Mouse (Mus musculus): ENCODE data around the gene Pola1.

DNA sequence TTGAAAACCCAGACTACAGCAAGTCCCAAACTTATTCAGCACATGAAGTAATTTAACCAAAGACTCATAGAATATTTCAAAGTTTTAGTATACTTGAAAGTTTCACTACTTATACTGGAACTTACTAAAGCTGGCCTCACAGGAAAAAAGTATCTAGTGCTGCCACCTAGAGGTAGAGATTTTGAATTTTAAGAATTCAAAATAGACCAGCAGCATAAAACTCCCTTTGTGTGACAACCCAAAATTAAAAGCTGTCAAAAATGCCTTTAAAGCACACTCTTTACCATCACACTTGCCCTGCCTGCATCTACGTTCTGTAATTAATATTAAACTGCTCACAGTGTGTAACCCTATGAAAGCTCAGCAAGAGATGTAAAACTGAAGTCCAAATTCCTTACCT lies 166.2 kb downstream of the Pola1 start:
- no peak for TF ChIP-seq CTCF (IDR thresholded peaks at IDR 0.05; ENCODE audit: control insufficient read depth, insufficient read depth, insufficient read length)
- TF ChIP-seq MYOG (IDR thresholded peaks at IDR 0.05; ENCODE audit: control insufficient read depth, extremely low read depth, insufficient read length) = no peak
- no peak for TF ChIP-seq USF1 (IDR thresholded peaks at IDR 0.05; ENCODE audit: low read depth)
- no peak for TF ChIP-seq MYOD1 (IDR thresholded peaks at IDR 0.05; ENCODE audit: control insufficient read depth, insufficient read length, low read depth)
